Mouse (Mus musculus) thymus, postnatal 10 days (tissue): ENCODE results near the gene Spata17.

ENCODE experiments used
- DNase-seq, 2 experiments: peaks; one replicate each; pipeline ENCODE4 v3.0.0; 2021; ENCODE audit warnings: low spot score in 2 of 2

The Spata17 gene

DNA sequence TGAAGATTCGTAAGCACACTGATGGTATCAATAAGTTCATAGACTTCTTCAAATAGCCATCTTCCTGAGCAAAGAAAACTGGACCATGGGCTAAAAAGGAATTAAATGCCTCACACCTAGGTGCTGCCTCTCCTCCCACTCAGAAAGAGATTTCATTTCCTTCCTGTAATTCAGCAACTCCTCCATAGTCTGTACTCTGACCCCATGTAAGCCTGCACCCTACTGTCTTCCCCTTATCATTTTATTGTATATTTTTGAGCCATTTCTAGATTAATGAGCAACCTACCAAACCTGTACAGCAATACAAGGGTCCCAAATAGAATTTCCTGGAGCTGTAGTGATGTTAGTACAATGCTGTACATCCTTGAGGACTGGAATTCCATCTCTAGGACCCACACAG, 211.0 kb downstream of the Spata17 start:
- DNase-seq: no peak

DNA sequence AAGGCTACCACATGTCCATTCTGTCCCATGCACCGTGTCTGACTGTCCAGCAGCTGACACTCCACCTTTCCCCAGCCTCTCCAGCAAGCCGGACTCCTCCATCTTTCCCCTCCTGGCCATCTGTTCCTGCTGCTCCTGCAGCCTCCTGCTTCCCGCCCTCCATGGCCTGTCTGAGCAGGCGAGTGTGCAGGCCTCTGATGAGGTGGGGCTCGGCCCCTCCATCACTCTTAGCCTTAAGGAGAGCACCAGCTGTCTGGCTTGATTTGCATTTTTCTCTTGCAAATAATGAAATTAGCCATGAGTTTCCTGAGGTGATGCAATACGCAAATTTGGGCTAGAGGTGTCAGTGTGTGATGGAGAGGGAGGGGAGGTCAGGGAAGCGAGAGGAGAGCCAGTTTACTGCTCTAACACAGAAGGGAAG, 211.8 kb downstream of the Spata17 start:
- no peak for DNase-seq

DNA sequence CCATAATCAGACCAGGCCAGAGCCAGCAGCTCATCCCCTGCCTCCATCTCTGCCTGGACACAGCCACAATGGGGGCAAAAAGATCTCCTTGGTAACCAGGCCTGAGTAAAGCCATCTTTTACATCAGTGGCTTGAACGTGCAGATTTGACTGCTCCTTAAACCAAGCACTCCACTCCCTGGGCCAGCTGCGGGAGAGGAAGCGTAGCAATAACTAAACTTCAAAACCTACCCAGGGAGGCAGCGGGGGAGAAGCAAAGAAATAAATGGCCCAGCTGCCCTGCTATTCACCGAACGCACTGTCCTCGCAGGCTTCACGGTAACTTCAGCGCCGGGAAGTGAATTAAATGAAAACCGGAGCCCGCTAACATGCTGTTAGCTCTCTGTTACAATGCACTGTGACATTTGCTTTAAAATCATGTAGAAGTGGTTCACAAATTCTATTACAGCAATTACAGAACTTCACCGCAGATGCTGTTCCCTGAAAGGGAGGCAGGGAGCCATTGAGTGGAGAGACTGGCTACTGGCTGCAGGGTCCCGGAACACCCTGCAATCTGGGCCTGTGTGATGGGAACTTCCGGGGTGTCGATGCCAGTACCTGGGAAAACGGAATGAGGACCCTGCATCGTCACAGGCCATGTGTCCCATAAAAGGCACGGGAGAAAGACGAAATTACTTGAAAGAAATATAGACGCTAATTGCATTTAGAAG, 217.5 kb downstream of the Spata17 start:
- no peak for DNase-seq
